Mouse (Mus musculus): Measurements from ENCODE around the gene Vsig10l.

DNA sequence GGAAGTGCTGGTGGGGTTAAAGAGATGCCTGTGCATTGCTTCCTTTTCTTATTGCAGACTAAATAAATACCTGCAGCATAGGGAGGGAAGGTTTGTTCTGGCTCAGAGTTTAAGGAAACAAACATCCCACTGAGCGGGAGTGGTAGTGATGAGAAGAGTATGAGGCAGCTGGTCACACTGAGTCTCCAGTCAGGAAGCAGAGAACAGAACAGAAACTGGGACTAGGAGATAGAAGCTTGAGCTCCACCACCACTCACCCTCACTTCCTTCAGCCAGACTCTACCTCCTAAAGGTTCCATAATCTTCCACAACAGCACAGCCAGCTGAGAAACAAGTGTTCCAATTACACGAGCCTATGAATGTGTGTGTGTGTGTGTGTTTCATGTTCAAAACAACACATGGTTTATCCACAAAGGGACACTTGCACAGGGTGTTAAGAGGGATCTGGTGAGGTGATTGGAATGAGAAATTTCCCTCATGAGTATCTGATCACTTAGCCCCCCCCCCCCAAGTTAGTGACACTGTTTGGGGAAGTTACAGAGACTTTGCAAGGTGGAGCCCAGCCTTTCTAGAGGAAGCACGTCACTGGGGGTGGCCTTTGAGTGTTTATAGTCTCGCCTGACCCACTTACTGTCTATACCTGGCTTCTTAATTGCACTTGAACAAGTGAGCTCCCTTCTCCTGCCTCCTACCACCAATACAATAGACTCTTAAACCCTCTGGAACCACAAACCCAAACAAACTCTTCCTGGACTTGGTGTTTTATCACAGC is 48.9 kb downstream of the Vsig10l start:
- no peak for TF ChIP-seq USF1 (IDR thresholded peaks at IDR 0.05; ENCODE audit: low read depth)
- no peak for TF ChIP-seq CTCF (IDR thresholded peaks at IDR 0.05; ENCODE audit: control insufficient read depth, insufficient read depth, insufficient read length)
- TF ChIP-seq MYOD1 (IDR thresholded peaks at IDR 0.05; ENCODE audit: control insufficient read depth, insufficient read length, low read depth) = no peak
- TF ChIP-seq MAX (IDR thresholded peaks at IDR 0.05) = no peak
- no peak for TF ChIP-seq MYOG (IDR thresholded peaks at IDR 0.05; ENCODE audit: control insufficient read depth, extremely low read depth, insufficient read length)
- no peak for TF ChIP-seq CEBPB (IDR thresholded peaks at IDR 0.05; ENCODE audit: low read depth)

Measured in C2C12 (cell line).